Mouse (Mus musculus): ENCODE data around the gene Pex5l. TPM values are rescaled to one million over a fixed set of nuclear protein-coding genes. Genes with fewer than 3 reads are reported as not detected.
A peak's percentile ranks its signal among the peaks of the same experiment; 100 is the strongest.

The Pex5l gene
- total and polyA plus RNA-seq, 3 experiments = not detected

DNA sequence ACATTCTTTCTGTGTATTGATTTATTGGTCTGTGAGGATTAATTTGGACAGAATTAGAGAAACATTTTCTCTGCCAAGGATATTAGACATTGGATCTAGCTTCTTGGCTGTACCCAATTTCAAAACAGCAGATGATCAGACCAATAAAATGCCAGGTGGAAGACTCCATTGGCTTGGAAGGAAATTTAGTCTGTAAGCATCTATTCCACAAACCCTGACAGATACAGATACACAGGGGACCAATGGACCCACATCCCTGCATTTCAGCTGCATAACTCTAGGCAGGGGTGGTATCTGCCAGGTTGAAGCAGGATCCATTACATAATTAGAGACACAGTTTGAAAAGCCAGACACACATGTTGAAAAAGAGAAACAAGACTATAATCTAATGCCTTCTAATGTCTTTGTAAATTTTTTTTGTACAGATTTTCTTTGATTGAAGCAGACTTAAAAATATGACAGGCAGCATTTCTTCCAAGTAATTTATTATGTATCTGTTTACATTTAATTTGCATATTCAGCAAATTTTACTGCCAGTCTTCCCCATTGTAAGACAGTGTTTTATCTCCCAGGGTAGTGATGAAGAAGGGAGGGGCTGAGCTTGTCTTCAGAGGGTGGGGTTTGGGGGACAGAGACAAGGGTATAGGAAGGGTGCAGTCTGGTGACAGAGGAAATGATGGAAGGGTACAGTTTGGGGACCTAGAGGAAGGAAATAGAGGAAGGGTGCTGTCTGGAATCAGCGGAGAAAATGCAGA lies 174.2 kb downstream of the Pex5l start:
- H3K27ac ChIP-seq (ENCODE audit: control insufficient read depth, low read depth, low read length) = no peak overlapping the region
- H3K27me3 ChIP-seq (ENCODE audit: control insufficient read depth in 1 of 2, insufficient read depth in 2 of 2, low read length in 2 of 2) = no peaks in the 10 kb centered on the region
- no peaks in the 10 kb centered on the region for H3K79me2 ChIP-seq (ENCODE audit: control insufficient read depth, insufficient read depth, low read length, poor library complexity)
- no peak for DNase-seq (ENCODE audit: low read depth, low spot score)
- H3K4me3 ChIP-seq (ENCODE audit: control insufficient read depth in 1 of 2, insufficient read depth in 1 of 2, low read depth in 2 of 2, low read length in 2 of 2) = no peak overlapping the region
- H3K9ac ChIP-seq (ENCODE audit: control insufficient read depth, low read depth, low read length, poor library complexity, severe bottlenecking) = no peak overlapping the region
- H3K4me1 ChIP-seq (ENCODE audit: control insufficient read depth in 1 of 2, insufficient read depth in 2 of 2, low read length in 2 of 2) = no peaks in the 10 kb centered on the region
- H3K9me3 ChIP-seq (replicated peaks; ENCODE audit: insufficient read depth, low read length) = no peaks in the 10 kb centered on the region
- TF ChIP-seq ZNF384 (IDR thresholded peaks at IDR 0.05; ENCODE audit: low read depth, low read length) (no peak), MEF2A (IDR thresholded peaks at IDR 0.05; ENCODE audit: extremely low read depth, insufficient replicate concordance, low read depth, low read length, poor library complexity, severe bottlenecking) (no peak), NELFE (IDR thresholded peaks at IDR 0.05; ENCODE audit: low read depth, low read length) (no peak), RCOR1 (IDR thresholded peaks at IDR 0.05; ENCODE audit: low read depth, low read length) (no peak), CHD1 (IDR thresholded peaks at IDR 0.05; ENCODE audit: low read depth, low read length) (no peak), ZC3H11A (IDR thresholded peaks at IDR 0.05; ENCODE audit: low read depth, low read length) (no peak)
- no peaks in the 10 kb centered on the region for H3K36me3 ChIP-seq (ENCODE audit: control insufficient read depth in 1 of 2, insufficient read depth in 2 of 2, low read length in 2 of 2)

GRCm38 (mm10) chr3:32965528-32965927 lies 177.5 kb downstream of the Pex5l start:
- no peaks in the 10 kb centered on the region for H3K9me3 ChIP-seq (replicated peaks; ENCODE audit: insufficient read depth, low read length)
- TF ChIP-seq ETS1 (IDR thresholded peaks at IDR 0.05; ENCODE audit: low read depth, low read length) = no peak
- TF ChIP-seq CTCF (IDR thresholded peaks at IDR 0.05 in 2 of 3, conservative IDR thresholded peaks at IDR 0.05 in 1 of 3; ENCODE audit: control insufficient read depth in 1 of 3, insufficient read depth in 1 of 3, low read depth in 2 of 3, low read length in 3 of 3, poor library complexity in 1 of 3, severe bottlenecking in 1 of 3) = peak; percentile 12 to 40 (median 40); a peak in 3 of 6 replicates
- peak; percentile 35 for TF ChIP-seq SMC3 (IDR thresholded peaks at IDR 0.05; ENCODE audit: low read depth, low read length)
- no peak for TF ChIP-seq SIN3A (IDR thresholded peaks at IDR 0.05; ENCODE audit: low read length)
- TF ChIP-seq EP300 (IDR thresholded peaks at IDR 0.05; ENCODE audit: low read depth in 1 of 2, low read length in 2 of 2) = no peak
- TF ChIP-seq ZC3H11A (IDR thresholded peaks at IDR 0.05; ENCODE audit: low read depth, low read length) = 0 out of 2 replicates have a peak, but pooled peaks have one; percentile 19
- TF ChIP-seq POLR2A (IDR thresholded peaks at IDR 0.05; ENCODE audit: control insufficient read depth in 1 of 2, insufficient read depth in 1 of 2, low read depth in 1 of 2, low read length in 2 of 2, poor library complexity in 1 of 2) = no peak
- peak; percentile 35 for TF ChIP-seq RAD21 (IDR thresholded peaks at IDR 0.05; ENCODE audit: low read depth, low read length)
- no peak for TF ChIP-seq MAZ (IDR thresholded peaks at IDR 0.05; ENCODE audit: low read depth, low read length)
- DNase-seq (ENCODE audit: low read depth, low spot score) = peak; percentile 39
- no peaks in the 10 kb centered on the region for H3K36me3 ChIP-seq (ENCODE audit: control insufficient read depth in 1 of 2, insufficient read depth in 2 of 2, low read length in 2 of 2)
- no peaks in the 10 kb centered on the region for H3K79me2 ChIP-seq (ENCODE audit: control insufficient read depth, insufficient read depth, low read length, poor library complexity)
- no peak overlapping the region for H3K27ac ChIP-seq (ENCODE audit: control insufficient read depth, low read depth, low read length)
- H3K4me3 ChIP-seq (ENCODE audit: control insufficient read depth in 1 of 2, insufficient read depth in 1 of 2, low read depth in 2 of 2, low read length in 2 of 2) = no peak overlapping the region
- H3K27me3 ChIP-seq (ENCODE audit: control insufficient read depth in 1 of 2, insufficient read depth in 2 of 2, low read length in 2 of 2) = no peaks in the 10 kb centered on the region
- H3K4me1 ChIP-seq (ENCODE audit: control insufficient read depth in 1 of 2, insufficient read depth in 2 of 2, low read length in 2 of 2) = no peaks in the 10 kb centered on the region
- no peak overlapping the region for H3K9ac ChIP-seq (ENCODE audit: control insufficient read depth, low read depth, low read length, poor library complexity, severe bottlenecking)

- Histone ChIP-seq H3K79me2 (ENCODE audit: control insufficient read depth, insufficient read depth, low read length, poor library complexity) (no peaks in the 10 kb centered on the region), H3K9ac (ENCODE audit: control insufficient read depth, low read depth, low read length, poor library complexity, severe bottlenecking) (no peak overlapping the region), H3K4me3 (ENCODE audit: control insufficient read depth in 1 of 2, insufficient read depth in 1 of 2, low read depth in 2 of 2, low read length in 2 of 2) (no peak overlapping the region), H3K27me3 (ENCODE audit: control insufficient read depth in 1 of 2, insufficient read depth in 2 of 2, low read length in 2 of 2) (no peaks in the 10 kb centered on the region), H3K4me1 (ENCODE audit: control insufficient read depth in 1 of 2, insufficient read depth in 2 of 2, low read length in 2 of 2) (no peaks in the 10 kb centered on the region), H3K36me3 (ENCODE audit: control insufficient read depth in 1 of 2, insufficient read depth in 2 of 2, low read length in 2 of 2) (no peaks in the 10 kb centered on the region), H3K9me3 (replicated peaks; ENCODE audit: insufficient read depth, low read length) (no peaks in the 10 kb centered on the region), H3K27ac (ENCODE audit: control insufficient read depth, low read depth, low read length) (no peak overlapping the region)
- no peak for DNase-seq (ENCODE audit: low read depth, low spot score)
- no peak for TF ChIP-seq GATA1 (IDR thresholded peaks at IDR 0.05; ENCODE audit: low read depth, low read length)
- no peak for TF ChIP-seq USF2 (IDR thresholded peaks at IDR 0.05; ENCODE audit: borderline replicate concordance in 1 of 2, insufficient read depth in 1 of 2, low read depth in 1 of 2, low read length in 2 of 2)
- TF ChIP-seq SMC3 (IDR thresholded peaks at IDR 0.05; ENCODE audit: low read depth, low read length) = no peak
- no peak for TF ChIP-seq RAD21 (IDR thresholded peaks at IDR 0.05; ENCODE audit: low read depth, low read length)
- TF ChIP-seq BHLHE40 (IDR thresholded peaks at IDR 0.05; ENCODE audit: borderline replicate concordance, low read depth, low read length) = no peak
- TF ChIP-seq E2F4 (IDR thresholded peaks at IDR 0.05; ENCODE audit: borderline replicate concordance, low read depth, low read length) = no peak
- no peak for TF ChIP-seq TAL1 (IDR thresholded peaks at IDR 0.05; ENCODE audit: low read length)
- no peak for TF ChIP-seq SIN3A (IDR thresholded peaks at IDR 0.05; ENCODE audit: low read length)
- TF ChIP-seq MEF2A (IDR thresholded peaks at IDR 0.05; ENCODE audit: extremely low read depth, insufficient replicate concordance, low read depth, low read length, poor library complexity, severe bottlenecking) = no peak
- TF ChIP-seq POLR2AphosphoS5 (IDR thresholded peaks at IDR 0.05; ENCODE audit: borderline replicate concordance, low read depth, low read length) = no peak
- TF ChIP-seq CHD2 (IDR thresholded peaks at IDR 0.05; ENCODE audit: low read length) = no peak
- TF ChIP-seq TCF12 (IDR thresholded peaks at IDR 0.05; ENCODE audit: low read depth, low read length) = no peak
- TF ChIP-seq ETS1 (IDR thresholded peaks at IDR 0.05; ENCODE audit: low read depth, low read length) = no peak
- TF ChIP-seq ZMIZ1 (IDR thresholded peaks at IDR 0.05; ENCODE audit: low read depth, low read length) = no peak
- no peak for TF ChIP-seq MAZ (IDR thresholded peaks at IDR 0.05; ENCODE audit: low read depth, low read length)
- TF ChIP-seq MAX (IDR thresholded peaks at IDR 0.05; ENCODE audit: low read length) = no peak
These were observed 181.6 kb downstream of the Pex5l start for GRCm38 (mm10) chr3:32961494-32961893.
